Mouse (Mus musculus): ENCODE measurements around the gene Kcnt2. TPM values are rescaled to one million over a fixed set of nuclear protein-coding genes. Genes with fewer than 3 reads are reported as not detected.

Gene Kcnt2
- polyA plus RNA-seq, 1 experiment from 2014 or later: 2.1 TPM

GRCm38 (mm10) chr1:140560801-140561200 lies 314.8 kb downstream of the Kcnt2 start:
- ATAC-seq (ENCODE audit: low FRiP score): no peak
- Histone ChIP-seq H3K9me3 (no peaks in the 10 kb centered on the region), H3K4me2 (no peak overlapping the region), H3K4me1 (replicated peaks) (no peaks in the 10 kb centered on the region), H3K4me3 (no peak overlapping the region), H3K9ac (no peak overlapping the region), H3K27me3 (no peaks in the 10 kb centered on the region), H3K27ac (no peak overlapping the region), H3K36me3 (no peaks in the 10 kb centered on the region)

GRCm38 (mm10) chr1:140572141-140572540 lies 326.2 kb downstream of the Kcnt2 start:
- H3K4me2 ChIP-seq: no peak overlapping the region
- ATAC-seq (ENCODE audit: low FRiP score): no peak
- H3K9ac ChIP-seq: no peak overlapping the region
- H3K36me3 ChIP-seq: no peaks in the 10 kb centered on the region
- no peak overlapping the region for H3K27ac ChIP-seq
- no peak overlapping the region for H3K4me3 ChIP-seq
- H3K4me1 ChIP-seq (replicated peaks): no peaks in the 10 kb centered on the region
- H3K27me3 ChIP-seq: no peaks in the 10 kb centered on the region
- H3K9me3 ChIP-seq: no peaks in the 10 kb centered on the region
- WGBS: 89% methylated on average over 7 of the region's 7 CpGs

- no peak for ATAC-seq (ENCODE audit: low FRiP score)
- Histone ChIP-seq H3K4me1 (replicated peaks) (no peaks in the 10 kb centered on the region), H3K4me3 (no peak overlapping the region), H3K9ac (no peak overlapping the region), H3K27me3 (no peaks in the 10 kb centered on the region), H3K9me3 (no peaks in the 10 kb centered on the region), H3K36me3 (no peaks in the 10 kb centered on the region), H3K27ac (no peak overlapping the region), H3K4me2 (no peak overlapping the region)
- WGBS: 89% methylated on average over 3 of the region's 3 CpGs
Observed at GRCm38 (mm10) chr1:140578607-140579006, 332.6 kb downstream of the Kcnt2 start.

- Histone ChIP-seq H3K9me3 (no peaks in the 10 kb centered on the region), H3K4me2 (no peak overlapping the region), H3K4me3 (no peak overlapping the region), H3K27ac (no peak overlapping the region), H3K4me1 (replicated peaks) (no peaks in the 10 kb centered on the region), H3K9ac (no peak overlapping the region), H3K27me3 (no peaks in the 10 kb centered on the region), H3K36me3 (no peaks in the 10 kb centered on the region)
- WGBS: 71% methylated on average over 3 of the region's 3 CpGs
- no peak for ATAC-seq (ENCODE audit: low FRiP score)
Observed at GRCm38 (mm10) chr1:140588302-140588701, 342.3 kb downstream of the Kcnt2 start.

GRCm38 (mm10) chr1:140608765-140609297 lies 362.9 kb downstream of the Kcnt2 start:
- H3K27ac ChIP-seq: no peak overlapping the region
- no peak overlapping the region for H3K9ac ChIP-seq
- whole genome bisulfite sequencing: 74% methylated on average over 4 of the region's 4 CpGs
- H3K4me2 ChIP-seq: no peak overlapping the region
- no peaks in the 10 kb centered on the region for H3K27me3 ChIP-seq
- no peak for ATAC-seq (ENCODE audit: low FRiP score)
- H3K4me1 ChIP-seq (replicated peaks): no peaks in the 10 kb centered on the region
- no peaks in the 10 kb centered on the region for H3K9me3 ChIP-seq
- H3K36me3 ChIP-seq: no peaks in the 10 kb centered on the region
- H3K4me3 ChIP-seq: no peak overlapping the region

- ATAC-seq (ENCODE audit: low FRiP score): no peak
- H3K4me1 ChIP-seq (replicated peaks): no peaks in the 10 kb centered on the region
- no peak overlapping the region for H3K4me3 ChIP-seq
- no peak overlapping the region for H3K9ac ChIP-seq
- WGBS: 76% methylated on average over 1 of the region's 1 CpGs
- H3K4me2 ChIP-seq: no peak overlapping the region
- H3K27me3 ChIP-seq: no peaks in the 10 kb centered on the region
- no peak overlapping the region for H3K27ac ChIP-seq
- H3K9me3 ChIP-seq: no peaks in the 10 kb centered on the region
- H3K36me3 ChIP-seq: no peaks in the 10 kb centered on the region
Observed at GRCm38 (mm10) chr1:140613101-140613500, 367.1 kb downstream of the Kcnt2 start.

GRCm38 (mm10) chr1:140614840-140615239 lies 368.9 kb downstream of the Kcnt2 start:
- Histone ChIP-seq H3K4me2 (no peak overlapping the region), H3K27ac (no peak overlapping the region), H3K4me3 (no peak overlapping the region), H3K9me3 (no peaks in the 10 kb centered on the region), H3K9ac (no peak overlapping the region), H3K27me3 (no peaks in the 10 kb centered on the region), H3K4me1 (replicated peaks) (no peaks in the 10 kb centered on the region), H3K36me3 (no peaks in the 10 kb centered on the region)
- ATAC-seq (ENCODE audit: low FRiP score): no peak
- 86% methylated on average over 2 of the region's 2 CpGs for WGBS

- Histone ChIP-seq H3K36me3 (no peaks in the 10 kb centered on the region), H3K27ac (no peak overlapping the region), H3K27me3 (no peaks in the 10 kb centered on the region), H3K9me3 (no peaks in the 10 kb centered on the region), H3K4me1 (replicated peaks) (no peaks in the 10 kb centered on the region), H3K4me2 (no peak overlapping the region), H3K4me3 (no peak overlapping the region), H3K9ac (no peak overlapping the region)
- ATAC-seq (ENCODE audit: low FRiP score): no peak
Observed at GRCm38 (mm10) chr1:140618164-140618563, 372.2 kb downstream of the Kcnt2 start.

GRCm38 (mm10) chr1:140624918-140625317 lies 379.0 kb downstream of the Kcnt2 start:
- ATAC-seq (ENCODE audit: low FRiP score): no peak
- no peaks in the 10 kb centered on the region for H3K27me3 ChIP-seq

GRCm38 (mm10) chr1:140659607-140660340 lies 413.8 kb downstream of the Kcnt2 start:
- ATAC-seq (ENCODE audit: low FRiP score): no peak
- Histone ChIP-seq H3K9ac (no peak overlapping the region), H3K27ac (no peak overlapping the region), H3K9me3 (no peaks in the 10 kb centered on the region), H3K36me3 (no peaks in the 10 kb centered on the region), H3K27me3 (no peaks in the 10 kb centered on the region), H3K4me3 (no peak overlapping the region), H3K4me2 (no peak overlapping the region), H3K4me1 (replicated peaks) (no peaks in the 10 kb centered on the region)
- 63% methylated on average over 3 of the region's 3 CpGs for WGBS

More at GRCm38 (mm10) chr1:140624918-140625317, 379.0 kb downstream of the Kcnt2 start:
- Histone ChIP-seq H3K4me3 (no peak overlapping the region), H3K9me3 (no peaks in the 10 kb centered on the region), H3K4me2 (no peak overlapping the region), H3K9ac (no peak overlapping the region), H3K4me1 (replicated peaks) (no peaks in the 10 kb centered on the region), H3K36me3 (no peaks in the 10 kb centered on the region), H3K27ac (no peak overlapping the region)

GRCm38 (mm10) chr1:140660751-140661403 lies 414.9 kb downstream of the Kcnt2 start:
- no peaks in the 10 kb centered on the region for H3K27me3 ChIP-seq
- H3K27ac ChIP-seq: no peak overlapping the region
- WGBS: 54% methylated on average over 12 of the region's 12 CpGs
- H3K4me3 ChIP-seq: peak overlapping the region; percentile 18; the same call in 1 of the 2 replicates
- no peaks in the 10 kb centered on the region for H3K4me1 ChIP-seq (replicated peaks)
- no peaks in the 10 kb centered on the region for H3K36me3 ChIP-seq
- no peak overlapping the region; the same call in 1 of the 2 replicates for H3K9ac ChIP-seq
- no peak for ATAC-seq (ENCODE audit: low FRiP score)
- H3K9me3 ChIP-seq: no peaks in the 10 kb centered on the region
- H3K4me2 ChIP-seq: peak overlapping the region; percentile 41

- Histone ChIP-seq H3K4me2 (peak overlapping the region; percentile 41), H3K9me3 (no peaks in the 10 kb centered on the region), H3K27me3 (no peaks in the 10 kb centered on the region), H3K9ac (no peak overlapping the region; the same call in 1 of the 2 replicates), H3K27ac (no peak overlapping the region), H3K4me3 (peak overlapping the region; percentile 18; the same call in 1 of the 2 replicates), H3K4me1 (replicated peaks) (no peaks in the 10 kb centered on the region), H3K36me3 (no peaks in the 10 kb centered on the region)
- 32% methylated on average over 3 of the region's 3 CpGs for WGBS
- ATAC-seq (ENCODE audit: low FRiP score): peak; percentile 76
Observed at GRCm38 (mm10) chr1:140661404-140661787, 415.4 kb downstream of the Kcnt2 start.
